Mouse (Mus musculus) E14TG2a.4 (cell line): ENCODE data around the gene Saa2.

Experiments
- H3K27me3 ChIP-seq: 2 replicates; pipeline ENCODE4 v1.6.1; 2014; ENCODE audit warnings: low read length, control low read depth; ENCODE audit not compliant: insufficient read depth
- H3K36me3 ChIP-seq: 2 replicates; pipeline ENCODE4 v1.6.1; 2014; ENCODE audit warnings: low read length, control low read depth; ENCODE audit not compliant: insufficient read depth
- H3K4me1 ChIP-seq: replicated peaks from 2 replicates; pipeline ENCODE4 v1.6.1; 2014; ENCODE audit warnings: low read depth, low read length, control low read depth
- H3K4me3 ChIP-seq: replicated peaks from 2 replicates; pipeline ENCODE4 v1.5.1; 2014; ENCODE audit warnings: mild to moderate bottlenecking, low read length
- H3K9me3 ChIP-seq: 2 replicates; pipeline ENCODE4 v1.6.1; 2014; ENCODE audit warnings: low read length, control low read depth
- CTCF ChIP-seq: conservative IDR thresholded peaks from 2 replicates; pipeline ENCODE4 v1.5.1; 2014; ENCODE audit warnings: low read length
- NANOG ChIP-seq: IDR thresholded peaks from 2 replicates; pipeline ENCODE4 v1.6.1; 2014; ENCODE audit warnings: borderline replicate concordance, low read length, mixed read lengths
- POU5F1 ChIP-seq: IDR thresholded peaks from 2 replicates; pipeline ENCODE4 v1.6.1; 2014; ENCODE audit warnings: low read length, borderline replicate concordance

Saa2 gene

GRCm38 (mm10) chr7:46789177-46789849 is 37.7 kb downstream of the Saa2 start:
- no peak overlapping the region for H3K4me3 ChIP-seq
- no peak for TF ChIP-seq NANOG
- no peak for TF ChIP-seq CTCF
- TF ChIP-seq POU5F1 = no peak
- peaks cover 34% of the 10 kb centered on the region for H3K36me3 ChIP-seq
- H3K4me1 ChIP-seq = no peaks in the 10 kb centered on the region
- H3K9me3 ChIP-seq = no peaks in the 10 kb centered on the region
- H3K27me3 ChIP-seq = no peaks in the 10 kb centered on the region

GRCm38 (mm10) chr7:46793871-46794270 is 42.3 kb downstream of the Saa2 start:
- Histone ChIP-seq H3K9me3 (no peaks in the 10 kb centered on the region), H3K27me3 (no peaks in the 10 kb centered on the region), H3K4me1 (peaks cover 28% of the 10 kb centered on the region), H3K36me3 (peaks cover 19% of the 10 kb centered on the region), H3K4me3 (no peak overlapping the region)
- TF ChIP-seq CTCF (no peak), POU5F1 (no peak)

- TF ChIP-seq NANOG = no peak
- TF ChIP-seq POU5F1 = no peak
- no peak for TF ChIP-seq CTCF
- peaks cover 25% of the 10 kb centered on the region for H3K36me3 ChIP-seq
- H3K9me3 ChIP-seq = no peaks in the 10 kb centered on the region
- peaks cover 41% of the 10 kb centered on the region for H3K4me1 ChIP-seq
- no peaks in the 10 kb centered on the region for H3K27me3 ChIP-seq
- peak within 1 kb of the TSS; percentile 92 for H3K4me3 ChIP-seq
Observed at GRCm38 (mm10) chr7:46795287-46796205, 44.0 kb downstream of the Saa2 start, which contains the start of the genes Hps5 and Gtf2h1. Hps5 (minus strand) TSS chr7:46796064. Gtf2h1 (plus strand) TSS chr7:46796103.

- no peak for TF ChIP-seq CTCF
- TF ChIP-seq NANOG = no peak
- TF ChIP-seq POU5F1 = no peak
- no peaks in the 10 kb centered on the region for H3K27me3 ChIP-seq
- H3K36me3 ChIP-seq = peaks cover 29% of the 10 kb centered on the region
- no peaks in the 10 kb centered on the region for H3K9me3 ChIP-seq
- peak overlapping the region; percentile 92 for H3K4me3 ChIP-seq
- peaks cover 43% of the 10 kb centered on the region for H3K4me1 ChIP-seq
Observed at GRCm38 (mm10) chr7:46796206-46796679, 44.7 kb downstream of the Saa2 start.

- H3K36me3 ChIP-seq = peaks cover 34% of the 10 kb centered on the region
- H3K27me3 ChIP-seq = no peaks in the 10 kb centered on the region
- TF ChIP-seq NANOG (no peak), POU5F1 (no peak), CTCF (no peak)
- no peaks in the 10 kb centered on the region for H3K9me3 ChIP-seq
- peak overlapping the region; percentile 92 for H3K4me3 ChIP-seq
- H3K4me1 ChIP-seq = peaks cover 46% of the 10 kb centered on the region
Observed at GRCm38 (mm10) chr7:46796779-46797178, 45.2 kb downstream of the Saa2 start.
